Mouse (Mus musculus) neutrophil, adult 5-6 weeks (primary cell): ENCODE data around the gene Stard13. TPM values are rescaled to one million over a fixed set of nuclear protein-coding genes. Genes with fewer than 3 reads are reported as not detected.

ENCODE experiments used
- ATAC-seq: fragments of 151-379, 151-347 bp; 2 replicates; pipeline ENCODE4 v1.8.0; 2017; ENCODE audit warnings: mild to moderate bottlenecking, moderate TSS enrichment; ENCODE audit not compliant: insufficient number of reproducible peaks, poor library complexity, low FRiP score, severe bottlenecking; ENCODE audit errors: extremely low read depth
- total RNA-seq: library from RNA; stranded (forward); fragments of 200-1000 nt; gene quantifications from 2 replicates; pipeline ENCODE4 v1.2.3, GENCODE M21; 2017

The Stard13 gene
- total RNA-seq, 1 experiment from 2014 or later = not detected

DNA sequence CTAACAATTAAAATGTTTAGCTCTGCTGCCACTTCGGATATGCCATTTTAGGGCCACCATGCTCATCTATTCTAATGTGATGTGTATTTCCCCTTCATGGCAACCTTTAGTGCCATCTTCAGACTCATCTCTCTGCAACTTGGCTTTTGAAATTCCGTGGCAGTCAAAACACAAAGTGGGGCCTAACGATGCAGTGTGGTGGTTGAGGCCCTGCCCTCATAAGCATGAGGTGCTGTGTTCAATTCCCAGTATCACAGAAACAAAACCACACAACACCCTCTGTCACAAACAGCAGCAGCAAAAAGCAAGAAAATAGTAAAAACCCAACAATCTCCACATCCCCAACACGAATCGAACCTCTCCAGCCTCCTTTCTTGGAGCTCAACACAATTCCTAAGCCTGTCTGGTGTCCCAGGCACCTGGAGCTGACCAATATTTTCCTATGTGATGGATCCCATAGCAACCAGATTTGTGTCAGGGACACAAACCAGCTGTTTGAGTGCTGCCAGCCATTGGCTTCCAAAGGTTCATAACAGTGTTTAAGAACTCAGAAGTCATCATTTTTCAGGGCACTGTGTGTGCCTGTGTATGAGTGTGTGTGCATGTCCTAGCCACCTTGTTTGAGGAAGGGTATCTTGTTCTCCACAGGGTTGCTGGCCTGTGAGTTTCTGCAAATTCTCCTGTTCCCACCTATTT lies 117.3 kb downstream of the Stard13 start:
- no peak for ATAC-seq

DNA sequence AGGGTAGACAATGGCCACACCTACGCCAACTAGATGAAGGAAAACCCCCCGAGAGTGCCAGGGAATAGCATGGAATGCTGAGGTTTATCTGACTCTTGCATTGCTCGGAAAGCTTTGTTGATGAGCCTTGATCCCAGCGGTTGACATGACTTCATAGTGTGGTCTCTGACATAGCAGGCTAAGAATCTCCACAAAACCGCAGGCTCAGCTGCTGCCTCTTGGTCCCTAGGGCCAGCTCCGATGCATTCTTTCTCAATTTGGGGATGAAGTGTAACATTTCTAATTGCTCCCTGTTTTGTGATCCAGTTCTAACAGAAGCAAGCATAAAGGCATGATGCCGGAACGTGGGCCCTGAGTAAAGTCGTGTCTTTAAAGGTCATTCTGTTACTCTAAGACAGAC lies 120.9 kb downstream of the Stard13 start:
- no peak for ATAC-seq

DNA sequence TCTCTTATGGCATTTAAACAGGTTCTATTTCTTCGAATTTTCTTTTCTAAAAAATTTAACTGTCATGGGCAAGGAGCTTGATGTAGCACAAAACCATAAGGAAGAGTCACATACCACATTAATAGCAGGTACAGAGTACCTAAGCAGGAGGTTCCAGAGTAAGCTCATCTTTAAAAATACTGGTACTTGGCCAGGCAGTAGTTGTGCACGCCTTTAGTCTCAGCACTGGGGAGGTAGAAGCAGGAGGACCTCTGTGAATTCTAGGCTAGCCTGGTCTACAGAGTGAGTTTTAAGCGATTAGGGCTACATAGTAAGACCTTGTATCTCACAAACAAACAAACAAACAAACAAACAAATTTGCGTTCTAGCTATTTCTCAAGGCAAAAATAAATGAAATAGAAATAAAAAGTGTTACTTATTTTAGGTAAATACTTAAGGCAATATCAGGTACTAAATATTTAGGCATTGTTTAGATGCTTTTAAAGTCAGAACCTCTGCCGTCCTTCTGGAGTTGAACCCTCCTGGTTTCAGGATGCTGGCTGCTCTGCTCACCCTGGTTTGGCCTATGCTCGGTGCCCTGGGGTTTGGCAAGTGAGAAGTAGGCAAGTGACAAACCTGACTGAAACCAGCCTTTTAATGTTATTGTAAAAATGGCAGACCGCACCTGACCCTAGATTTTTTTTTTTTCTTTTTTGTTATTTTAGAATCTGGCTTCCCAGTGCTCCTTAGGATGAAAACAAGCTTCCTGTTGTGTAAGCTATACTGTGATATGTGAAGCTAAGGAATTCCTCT lies 122.4 kb downstream of the Stard13 start:
- no peak for ATAC-seq

DNA sequence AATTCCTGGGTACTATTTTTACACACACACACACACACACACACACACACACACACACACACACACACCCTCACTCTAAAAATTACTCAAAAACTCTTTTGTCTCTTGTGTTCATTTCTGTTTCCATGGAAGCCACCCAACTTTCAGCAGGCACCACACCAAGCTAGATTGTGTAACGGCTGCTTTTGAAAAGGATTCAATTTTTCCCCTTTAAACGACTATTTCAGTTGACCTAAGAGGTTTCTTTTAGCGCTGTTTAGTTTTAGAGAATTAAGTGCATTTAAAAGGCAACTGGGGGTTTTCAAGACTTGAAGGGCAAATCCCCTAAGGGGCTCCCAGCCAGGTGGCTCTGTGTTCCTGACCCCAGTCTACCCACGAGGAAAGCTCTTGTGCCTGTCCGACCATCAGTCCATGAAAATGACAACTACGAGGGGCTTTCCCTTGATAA lies 123.2 kb downstream of the Stard13 start:
- no peak for ATAC-seq

DNA sequence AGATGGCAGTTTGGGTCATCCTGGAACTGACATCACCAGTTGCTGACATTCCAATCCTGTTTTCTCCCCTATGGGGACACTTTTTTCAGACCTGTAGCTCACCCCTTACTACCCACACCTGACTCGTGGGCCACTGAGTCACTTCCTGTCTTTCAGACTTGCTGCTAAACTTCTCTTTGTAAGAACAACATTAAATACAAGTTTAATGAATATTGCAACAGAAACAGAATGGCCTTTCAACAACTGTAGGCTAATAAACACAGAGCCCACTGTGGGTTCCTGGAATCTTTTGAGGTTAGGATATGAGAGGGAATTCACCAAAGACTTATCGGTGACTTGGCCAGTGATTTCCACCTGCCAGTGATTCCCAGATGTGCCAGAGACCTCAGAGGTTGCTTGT lies 123.8 kb downstream of the Stard13 start:
- ATAC-seq = no peak

DNA sequence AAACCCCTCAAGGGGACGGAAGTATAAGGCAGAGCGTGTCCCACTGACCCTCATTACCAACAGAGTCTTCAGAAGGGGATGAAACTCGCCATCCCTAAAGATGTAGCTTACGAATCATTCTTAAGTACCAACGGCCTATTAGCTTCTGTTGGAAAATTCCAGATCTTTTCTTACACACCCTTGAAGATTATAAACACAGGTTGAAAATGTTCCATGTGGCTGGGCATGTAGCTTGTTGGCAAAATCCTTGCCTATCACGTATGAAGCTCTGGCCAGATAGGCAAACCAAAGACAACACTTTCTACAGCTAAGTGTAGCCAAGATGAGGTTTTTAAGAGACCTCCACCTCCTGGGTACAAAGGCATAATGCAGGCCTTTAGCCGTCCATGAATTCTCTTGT lies 124.7 kb downstream of the Stard13 start:
- no peak for ATAC-seq

DNA sequence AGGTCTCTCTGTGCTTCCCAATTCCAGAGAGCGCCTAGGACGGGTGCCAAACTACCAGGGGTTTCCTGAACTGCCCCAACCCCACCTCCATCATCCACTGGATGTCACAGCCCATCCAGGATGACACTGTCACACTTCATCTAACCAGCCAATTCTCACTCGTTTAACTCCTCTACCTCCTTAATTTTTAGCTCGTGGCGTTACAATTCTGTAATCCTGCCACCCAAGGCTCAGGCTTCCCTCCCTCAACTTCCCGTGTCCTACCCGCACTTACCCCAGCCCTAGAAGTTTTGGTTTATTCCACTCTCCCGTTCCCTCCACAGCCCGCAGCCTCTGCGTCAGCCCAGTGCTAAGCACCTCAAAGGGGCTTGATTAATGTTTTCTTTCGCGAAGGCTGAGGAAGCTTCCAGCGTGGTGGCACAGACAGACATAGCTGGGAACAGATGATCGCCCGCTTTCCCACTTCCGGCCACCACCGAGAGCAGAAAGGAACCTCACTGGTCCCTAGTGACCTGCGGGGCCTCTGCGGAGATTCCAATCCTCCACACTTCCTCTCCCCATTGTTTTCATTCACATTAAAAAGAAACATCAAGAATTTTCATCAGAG lies 125.2 kb downstream of the Stard13 start:
- no peak for ATAC-seq

DNA sequence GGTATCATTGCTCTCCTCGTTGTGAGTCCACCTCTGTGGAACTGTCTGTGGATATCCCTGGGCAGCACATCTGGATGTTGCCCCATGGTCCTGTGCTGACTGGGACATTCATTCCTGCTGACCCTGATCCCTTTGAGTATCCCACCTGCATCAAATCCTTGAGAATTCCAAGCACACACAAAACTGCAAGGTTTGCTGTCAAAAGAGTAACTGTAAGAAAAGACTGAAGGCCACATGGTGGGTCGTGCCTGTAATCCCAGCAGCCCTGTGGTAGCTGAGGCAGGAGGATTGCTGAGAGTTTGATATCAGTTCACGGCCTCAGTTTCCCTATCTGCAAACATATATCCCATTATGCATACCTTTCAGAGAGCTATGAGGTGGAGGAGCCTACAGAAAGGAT lies 126.8 kb downstream of the Stard13 start:
- no peak for ATAC-seq

DNA sequence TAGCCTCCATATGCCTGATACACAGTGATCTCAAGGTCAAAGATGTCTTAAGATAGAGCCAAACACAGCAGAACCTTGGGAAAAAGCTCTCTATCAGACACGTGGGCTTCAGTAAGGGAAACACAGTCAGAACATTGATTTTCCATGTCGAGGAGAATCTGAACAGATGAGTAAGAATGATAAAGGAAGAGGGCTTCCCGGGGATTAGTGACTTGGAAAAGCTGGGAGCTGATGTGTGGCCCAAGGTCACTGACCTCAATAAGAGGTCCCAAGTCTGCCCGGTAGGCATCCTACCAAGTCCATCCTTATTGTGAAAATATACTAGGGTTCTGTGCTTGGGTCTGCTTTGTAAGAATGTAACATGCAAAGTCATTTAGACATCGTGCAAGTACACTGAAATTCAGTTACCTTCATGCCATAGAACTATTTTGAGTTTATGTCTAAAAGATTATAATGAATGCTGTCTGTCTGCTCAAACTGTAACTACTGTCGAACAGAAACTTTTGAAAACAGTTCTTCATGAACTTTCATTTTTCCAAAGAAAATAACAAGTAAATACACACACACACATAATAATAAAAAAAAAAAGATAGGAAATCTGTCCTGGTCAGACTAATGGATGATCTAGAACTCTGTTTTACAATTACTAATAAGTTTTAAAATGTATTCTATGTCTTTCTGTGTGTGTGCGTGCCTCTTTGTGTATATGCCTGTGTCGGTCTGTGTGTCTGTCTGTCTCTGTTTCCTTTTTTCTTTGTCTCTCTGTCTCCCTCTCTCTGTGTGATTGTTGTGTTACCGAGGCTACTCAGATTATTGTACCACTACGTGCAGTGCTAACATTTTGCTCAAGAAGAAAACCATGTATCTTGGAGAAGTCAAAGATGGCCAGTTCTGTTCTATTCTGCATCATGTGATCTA lies 128.3 kb downstream of the Stard13 start:
- ATAC-seq = no peak

DNA sequence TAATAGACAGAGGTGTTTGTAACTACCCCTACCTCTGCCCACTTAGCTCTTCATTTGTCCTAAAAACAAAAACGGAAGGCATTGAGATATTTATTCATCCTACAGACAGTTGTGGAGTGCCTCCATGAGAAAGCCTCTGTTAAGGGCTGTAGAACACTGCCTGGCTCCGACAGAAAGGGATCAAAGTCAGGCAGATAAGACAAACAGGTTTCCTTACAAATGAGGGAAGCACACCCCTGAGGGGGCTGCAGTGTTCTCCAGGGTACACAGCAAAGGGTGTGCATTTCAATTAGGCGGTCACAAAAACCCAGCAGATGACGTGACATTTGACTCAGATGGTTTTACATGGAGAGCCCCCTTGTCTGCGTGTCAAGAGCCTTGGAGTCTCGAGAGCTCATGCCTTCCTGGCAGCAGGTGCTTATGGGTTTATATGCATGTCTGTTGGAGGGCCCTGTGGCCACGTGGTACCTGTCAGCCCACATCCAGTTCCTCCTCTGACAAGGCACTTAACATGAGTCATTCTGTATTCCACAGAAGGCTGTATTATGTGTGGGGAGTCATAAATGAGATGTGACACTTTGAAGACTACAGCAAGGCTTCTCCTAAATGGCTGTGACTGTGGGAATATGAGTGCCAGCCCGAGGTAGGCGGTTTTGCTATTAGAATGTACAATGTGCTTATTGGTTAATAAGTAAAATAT lies 129.1 kb downstream of the Stard13 start:
- no peak for ATAC-seq

DNA sequence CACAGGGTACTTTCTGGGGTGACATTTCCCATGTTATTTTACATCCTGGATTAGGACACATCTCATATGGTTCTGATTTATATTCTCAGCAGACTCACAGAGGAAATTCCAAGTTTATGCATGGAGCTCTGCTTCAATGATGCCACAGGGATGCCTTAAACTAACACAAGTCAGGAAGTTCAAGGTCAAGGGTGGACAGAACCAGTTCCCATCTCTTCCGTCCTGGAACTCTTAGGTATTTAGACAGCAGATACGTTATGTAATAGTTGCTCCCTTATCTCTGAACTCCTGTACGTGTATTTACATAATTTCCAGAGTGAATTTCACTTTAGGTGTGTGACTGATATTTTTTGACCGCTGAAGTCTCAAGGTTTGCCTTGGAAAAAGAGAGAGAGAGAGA lies 130.4 kb downstream of the Stard13 start:
- no peak for ATAC-seq

DNA sequence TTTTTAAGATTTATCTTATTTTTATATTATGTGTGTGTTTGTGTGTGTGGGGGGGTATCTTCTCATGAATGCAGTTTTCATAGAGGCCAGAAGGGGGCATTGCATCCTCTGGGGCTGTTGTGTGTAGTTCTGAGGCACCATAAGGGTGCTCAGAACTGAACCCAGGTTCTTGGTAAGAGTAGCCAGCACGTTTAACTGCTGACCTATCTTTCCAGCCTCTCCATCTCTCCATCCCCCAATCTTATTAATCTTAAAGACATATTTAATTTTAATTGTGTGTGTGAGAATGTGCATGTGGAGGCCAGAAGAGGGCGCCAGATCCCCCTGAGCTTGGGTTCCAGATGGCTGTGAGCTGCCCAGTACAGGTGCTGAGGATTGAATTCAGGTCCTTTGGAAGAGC lies 131.4 kb downstream of the Stard13 start:
- ATAC-seq = no peak

DNA sequence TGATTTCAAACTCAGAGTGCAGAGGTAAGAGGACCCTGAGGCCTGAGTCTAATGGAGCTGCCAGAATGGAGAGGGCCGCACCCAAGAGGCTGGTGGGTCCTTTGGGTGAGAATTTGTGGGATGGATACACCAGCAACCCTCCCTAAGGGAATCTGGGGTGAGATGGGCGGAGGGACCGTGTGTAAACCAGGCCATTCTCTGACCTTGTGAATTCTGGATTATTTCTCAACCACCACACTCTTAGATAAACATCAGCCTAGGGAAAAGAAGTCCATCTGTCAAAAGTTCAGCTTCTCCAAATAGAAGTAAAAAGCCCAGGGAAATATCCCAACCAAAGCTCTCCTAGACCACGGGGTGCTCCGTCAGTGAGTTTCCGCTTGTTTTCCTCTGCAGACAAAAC lies 137.6 kb downstream of the Stard13 start:
- ATAC-seq = no peak

DNA sequence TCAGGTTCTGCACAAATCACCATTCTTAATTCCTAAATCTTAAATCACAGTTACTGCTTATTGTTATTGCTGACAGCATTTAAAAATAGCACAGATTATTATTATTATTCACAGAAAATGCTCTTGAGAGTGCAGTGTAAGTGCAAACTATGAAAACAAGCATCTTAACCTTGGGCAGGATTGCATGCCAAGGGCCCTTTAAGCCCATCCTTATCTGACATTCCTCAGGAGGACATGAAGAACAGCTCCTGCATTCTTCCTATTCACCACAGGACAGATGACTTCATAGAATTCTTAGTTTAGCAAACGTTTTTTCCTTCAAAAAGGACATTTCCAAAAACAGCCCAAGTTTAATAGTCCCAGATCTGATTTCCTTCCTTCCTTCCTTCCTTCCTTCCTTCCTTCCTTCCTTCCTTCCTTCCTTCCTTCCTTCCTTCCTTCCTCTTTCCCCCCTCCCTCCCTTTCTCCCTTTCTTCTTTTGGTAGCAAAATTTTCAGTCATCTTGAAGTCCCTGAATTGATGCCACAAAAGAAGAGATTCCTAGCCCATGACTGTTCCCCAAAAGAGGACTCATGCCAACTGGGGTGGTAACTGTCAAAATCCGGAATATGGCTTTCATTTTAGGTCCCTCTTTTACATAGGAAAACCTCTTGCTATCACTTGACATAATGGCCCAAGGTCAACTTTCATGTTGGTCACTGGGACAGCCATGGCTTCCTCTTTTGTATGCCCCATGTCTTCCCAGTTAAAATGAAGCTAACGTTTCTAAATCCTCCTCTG lies 140.6 kb downstream of the Stard13 start:
- ATAC-seq = no peak

DNA sequence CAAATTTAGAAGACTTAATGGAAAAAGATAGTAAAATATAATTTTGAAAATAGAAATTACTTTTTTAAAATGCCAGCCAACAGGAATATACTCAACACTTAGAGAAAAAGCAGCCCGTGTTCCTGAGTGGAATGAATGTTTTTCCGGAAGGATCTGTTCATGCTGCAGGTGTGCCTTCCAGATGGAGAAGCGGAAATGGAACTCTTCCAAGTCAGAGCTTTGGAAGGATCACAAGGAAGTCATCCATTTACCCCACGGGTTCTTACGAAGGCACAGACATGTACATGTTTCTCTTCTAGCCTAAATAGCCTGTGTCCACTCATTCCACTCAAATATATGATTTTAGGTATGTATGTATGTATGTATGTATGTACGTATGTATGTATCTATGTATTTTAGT lies 142.6 kb downstream of the Stard13 start:
- ATAC-seq = no peak

DNA sequence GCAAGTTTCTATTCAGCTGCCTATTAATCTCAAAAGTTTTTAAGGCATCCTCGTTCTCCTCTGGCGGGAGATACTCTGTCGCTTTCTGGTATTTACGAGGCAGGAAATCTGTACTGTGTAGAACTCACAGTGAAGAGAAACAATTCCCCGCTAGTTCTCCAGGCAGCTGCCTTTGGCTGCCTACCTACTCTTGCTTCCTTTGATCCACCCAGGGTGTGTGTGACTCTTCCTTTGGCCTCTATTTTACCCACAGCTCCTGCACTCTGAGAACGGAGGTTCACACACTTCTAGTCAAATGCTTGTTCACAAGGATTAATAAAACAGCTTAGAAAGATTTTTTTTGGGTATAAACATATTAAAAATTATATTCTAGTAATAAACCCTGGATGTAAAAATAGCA lies 144.4 kb downstream of the Stard13 start:
- no peak for ATAC-seq

DNA sequence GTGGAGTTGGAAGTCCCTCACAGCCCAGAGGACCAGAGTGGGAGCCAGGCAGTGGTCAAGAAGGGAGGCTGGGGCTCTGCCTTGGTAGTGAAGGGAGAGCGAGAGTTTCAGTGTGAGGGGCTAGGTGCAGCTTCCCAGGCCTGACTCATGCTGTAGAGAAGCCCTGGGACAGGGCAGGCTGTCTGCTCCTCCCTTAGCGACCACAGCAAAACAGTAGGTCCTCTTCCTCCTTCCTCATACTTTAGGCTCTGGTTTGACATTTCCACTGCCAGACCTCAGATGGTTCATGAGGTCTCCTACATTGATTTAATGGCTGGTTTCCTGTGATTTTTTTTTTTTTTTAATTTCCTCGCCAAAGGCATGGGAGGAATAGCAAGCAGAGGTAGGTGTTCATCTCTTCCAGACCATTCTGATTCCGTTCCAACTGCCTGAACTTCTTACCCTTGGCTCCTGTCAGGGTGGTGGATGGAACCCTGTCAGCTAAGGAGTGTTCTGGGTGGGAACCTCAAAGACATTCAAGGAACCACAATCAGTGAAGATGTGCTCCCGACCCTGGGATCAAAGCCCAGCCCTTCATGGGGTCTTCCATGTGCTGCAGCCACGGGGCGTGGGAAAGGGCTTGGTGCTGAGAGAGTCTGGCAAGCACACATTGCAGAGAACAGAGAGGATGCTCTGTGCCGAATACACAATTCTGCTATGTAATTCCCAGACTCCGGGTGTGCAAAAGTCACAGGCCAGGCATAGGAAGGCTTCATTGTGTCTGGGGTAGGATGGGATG lies 147.0 kb downstream of the Stard13 start:
- no peak for ATAC-seq
